Mouse (Mus musculus) kidney, adult 2 months (tissue): ENCODE results near the gene Tbc1d13.

Source experiments
- CTCF ChIP-seq: fragments of 200-500 bp; conservative IDR thresholded peaks from 2 replicates; pipeline ENCODE4 v1.5.1; 2011; ENCODE audit warnings: low read depth, mild to moderate bottlenecking, control low read depth, low read length, moderate library complexity, mixed read lengths; ENCODE audit not compliant: insufficient read depth, insufficient read length
- POLR2A ChIP-seq: fragments of 200-500 bp; IDR thresholded peaks from one replicate; pipeline ENCODE4 v1.6.1; 2011; ENCODE audit warnings: low read depth, low read length, control low read depth

DNA sequence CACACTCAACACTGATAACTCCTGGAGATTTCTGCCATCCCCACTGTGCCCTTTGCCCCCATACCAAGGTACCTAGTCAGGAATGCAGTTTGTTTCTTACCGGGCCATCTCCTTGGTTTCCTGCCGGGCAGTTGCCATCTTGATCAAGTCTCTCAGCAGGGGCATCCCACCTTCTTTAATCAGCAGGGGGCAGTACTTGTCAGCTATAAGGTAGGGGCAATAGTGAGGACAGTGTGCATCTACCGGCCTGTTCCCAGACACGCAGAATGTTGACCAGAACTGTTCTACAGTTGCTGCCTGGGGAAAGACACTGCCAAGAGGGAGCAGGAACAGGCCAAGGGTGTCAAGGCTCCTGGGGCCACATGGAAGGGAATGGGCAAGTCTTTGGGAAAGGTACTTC is 33.3 kb upstream of the Tbc1d13 start:
- TF ChIP-seq CTCF, result no peak; the same call in 1 of the 2 replicates
- no peak for TF ChIP-seq POLR2A
